Mouse (Mus musculus) megakaryocyte, embryonic 14.5 days (primary cell): ENCODE results near the gene Spag5. TPM values are rescaled to one million over a fixed set of nuclear protein-coding genes. Genes with fewer than 3 reads are reported as not detected.

Source experiments
- H3K27me3 ChIP-seq: replicated peaks from 2 replicates; pipeline ENCODE3; 2012; ENCODE audit warnings: inconsistent platforms
- H3K36me3 ChIP-seq: replicated peaks from 2 replicates; pipeline ENCODE3; 2012; ENCODE audit warnings: low read length, inconsistent platforms, mixed read lengths
- H3K4me1 ChIP-seq: 2 replicates; pipeline ENCODE4 v1.6.1; 2012; ENCODE audit warnings: inconsistent platforms
- H3K4me3 ChIP-seq: replicated peaks from 2 replicates; pipeline ENCODE3; 2012; ENCODE audit warnings: moderate library complexity, mild to moderate bottlenecking, inconsistent platforms
- H3K9me3 ChIP-seq: 2 replicates; pipeline ENCODE4 v1.6.1; 2012; ENCODE audit warnings: inconsistent platforms
- FLI1 ChIP-seq: IDR thresholded peaks from 2 replicates; pipeline ENCODE4 v1.6.1; 2012; ENCODE audit warnings: low read length, inconsistent platforms, mixed read lengths
- GATA1 ChIP-seq: IDR thresholded peaks from 3 replicates; pipeline ENCODE4 v1.6.1; 2012; ENCODE audit warnings: mixed read lengths, low read length, inconsistent platforms, borderline replicate concordance
- polyA plus RNA-seq: library from polyadenylated mRNA; stranded (reverse); fragments of >175 nt; gene quantifications from 2 replicates; pipeline ENCODE4 v1.2.3, GENCODE M21; 2012; ENCODE audit warnings: low replicate concordance; ENCODE audit not compliant: insufficient read depth

The Spag5 gene
- polyA plus RNA-seq, 1 experiment, result 30.9 TPM

DNA sequence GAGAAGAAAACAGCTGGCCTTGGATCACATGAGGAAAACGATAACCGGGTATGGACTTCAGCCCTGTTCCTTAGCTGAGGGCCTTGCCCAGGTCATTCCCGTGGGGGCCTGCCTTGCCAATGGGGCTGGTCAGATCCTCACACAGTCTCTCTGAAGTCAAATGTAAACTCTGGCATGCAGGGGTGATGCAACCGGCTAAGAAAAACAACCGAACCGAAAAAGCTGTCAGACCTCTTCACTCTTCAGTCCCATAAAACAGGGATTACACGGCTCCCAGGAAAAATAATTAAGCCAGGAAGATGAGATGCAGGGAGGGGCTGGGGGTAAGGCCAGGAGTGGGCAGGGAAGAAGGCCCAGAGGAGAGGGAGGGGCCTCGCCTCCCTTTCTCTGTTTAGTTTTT is 62.8 kb downstream of the Spag5 start:
- TF ChIP-seq GATA1 (no peak), FLI1 (no peak)
- H3K9me3 ChIP-seq, result no peaks in the 10 kb centered on the region
- H3K4me1 ChIP-seq, result peaks cover 43% of the 10 kb centered on the region
- H3K4me3 ChIP-seq, result no peak overlapping the region
- H3K36me3 ChIP-seq, result no peaks in the 10 kb centered on the region
- H3K27me3 ChIP-seq, result peaks cover 68% of the 10 kb centered on the region

DNA sequence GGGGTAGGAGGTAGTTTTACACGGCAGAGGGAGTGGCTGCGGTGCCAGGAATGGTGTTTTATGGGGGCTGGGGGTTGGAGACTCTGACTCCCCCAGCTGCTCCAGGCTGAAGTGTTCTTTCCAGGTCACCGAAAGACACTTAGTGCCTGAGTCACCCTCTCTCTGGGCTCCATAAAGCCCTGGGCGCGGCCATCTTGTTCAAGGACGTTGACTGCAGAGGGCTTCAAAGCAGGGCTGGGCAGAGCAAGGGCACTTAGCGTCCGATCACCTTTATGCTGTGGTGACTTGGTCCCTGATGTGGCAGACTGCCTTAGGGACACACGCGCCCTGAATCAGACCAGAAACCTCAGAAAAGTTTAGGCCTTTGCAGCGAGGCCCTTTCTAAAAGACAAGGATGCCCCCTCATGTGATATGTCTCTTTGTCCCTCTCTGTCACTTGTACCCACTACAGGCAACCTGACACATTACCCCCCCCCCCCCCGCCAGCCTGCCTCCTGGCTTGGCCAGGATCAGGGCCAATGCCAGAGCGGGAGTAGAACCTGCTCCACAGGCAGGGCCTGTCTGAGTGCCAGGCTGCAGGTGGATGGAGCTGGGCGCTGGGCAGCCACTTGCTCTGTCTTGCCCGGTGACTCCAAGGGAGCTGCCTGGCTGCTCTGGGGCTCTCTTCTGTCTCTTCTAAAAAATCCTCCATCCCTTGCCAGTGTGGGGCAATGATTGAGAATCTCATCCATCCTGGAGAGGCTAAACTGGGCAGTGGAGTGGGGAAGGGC is 66.3 kb downstream of the Spag5 start:
- H3K36me3 ChIP-seq, result no peaks in the 10 kb centered on the region
- H3K4me1 ChIP-seq, result peaks cover 26% of the 10 kb centered on the region
- TF ChIP-seq GATA1 (no peak), FLI1 (no peak)
- no peak overlapping the region for H3K4me3 ChIP-seq
- no peaks in the 10 kb centered on the region for H3K9me3 ChIP-seq
- H3K27me3 ChIP-seq, result peaks cover 95% of the 10 kb centered on the region

DNA sequence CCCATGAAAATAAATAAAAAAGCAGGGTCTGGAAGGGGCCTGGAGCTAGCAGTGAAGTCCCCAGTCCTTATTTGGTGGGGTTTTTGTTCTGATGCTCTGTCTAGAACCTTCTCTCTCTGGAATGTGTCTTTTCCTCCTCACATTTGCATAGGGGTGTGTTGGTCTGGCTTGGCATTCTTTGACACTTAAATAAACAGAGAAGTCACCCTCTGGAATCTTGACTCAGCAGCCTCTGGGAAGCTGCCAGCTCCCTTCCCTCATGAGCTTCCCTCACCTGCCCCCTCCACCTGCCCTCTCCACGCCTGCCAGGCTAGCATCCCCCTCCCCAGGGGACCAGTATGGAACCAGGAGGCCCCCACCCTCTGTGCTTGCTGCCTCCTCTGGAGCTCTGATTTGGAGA is 69.1 kb downstream of the Spag5 start:
- TF ChIP-seq FLI1 (no peak), GATA1 (no peak)
- H3K27me3 ChIP-seq, result peaks cover 74% of the 10 kb centered on the region
- peaks cover 21% of the 10 kb centered on the region for H3K4me1 ChIP-seq
- H3K36me3 ChIP-seq, result no peaks in the 10 kb centered on the region
- H3K4me3 ChIP-seq, result no peak overlapping the region
- H3K9me3 ChIP-seq, result no peaks in the 10 kb centered on the region

DNA sequence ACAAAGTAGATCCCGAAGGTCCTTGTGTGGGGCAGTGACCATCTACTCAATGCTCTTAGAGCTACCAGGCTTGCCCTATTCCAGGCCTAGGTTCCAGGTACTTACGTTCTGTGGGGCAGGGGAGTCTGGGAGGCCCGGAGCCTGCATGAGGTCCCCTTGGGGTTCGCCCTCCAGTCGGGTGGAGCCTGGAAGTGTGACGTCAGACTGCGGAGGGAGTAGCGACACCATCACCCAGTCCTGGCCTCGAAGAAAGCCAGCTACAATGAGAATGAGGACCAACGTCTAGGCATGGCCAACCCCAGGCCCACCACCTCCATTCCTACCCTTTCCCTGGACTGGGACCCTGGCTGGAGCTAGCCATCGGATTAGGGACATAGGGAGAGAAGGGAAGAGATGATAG is 70.4 kb downstream of the Spag5 start:
- no peak for TF ChIP-seq FLI1
- peaks cover 24% of the 10 kb centered on the region for H3K4me1 ChIP-seq
- no peak overlapping the region for H3K4me3 ChIP-seq
- peaks cover 62% of the 10 kb centered on the region for H3K27me3 ChIP-seq
- H3K9me3 ChIP-seq, result no peaks in the 10 kb centered on the region
- H3K36me3 ChIP-seq, result no peaks in the 10 kb centered on the region

Other genes starting within 250 kb of the Spag5 start
- 1.6 TPM in 1 of 2 replicates, not detected in the other for gene Eral1, start 221.1 kb upstream of the Spag5 start, polyA plus RNA-seq
- 32.0 and 49.0 TPM in 2 replicates for gene Fam222b, start 206.9 kb upstream of the Spag5 start, polyA plus RNA-seq
- gene Traf4, start 135.9 kb upstream of the Spag5 start, polyA plus RNA-seq, result 4.8 and 6.3 TPM in 2 replicates
- 1.3 and 2.2 TPM in 2 replicates for gene Nek8, start 124.9 kb upstream of the Spag5 start, polyA plus RNA-seq
- gene Tlcd1, start 124.8 kb upstream of the Spag5 start, polyA plus RNA-seq, result 35.9 and 67.9 TPM in 2 replicates
- 151 and 1,521 TPM in 2 replicates for gene Rpl23a, start 117.9 kb upstream of the Spag5 start, polyA plus RNA-seq
- 4.5 TPM in 1 of 2 replicates, not detected in the other for gene Rab34, start 113.1 kb upstream of the Spag5 start, polyA plus RNA-seq
- gene Proca1, start 108.1 kb upstream of the Spag5 start, polyA plus RNA-seq, result 0.22 TPM in 1 of 2 replicates, not detected in the other
- 13.1 and 13.3 TPM in 2 replicates for gene Sdf2, start 55.8 kb upstream of the Spag5 start, polyA plus RNA-seq
- 95.6 and 155 TPM in 2 replicates for gene Supt6, start 55.5 kb upstream of the Spag5 start, polyA plus RNA-seq
- gene 2610507B11Rik, start 39.8 kb upstream of the Spag5 start, polyA plus RNA-seq, result 17.1 and 39.7 TPM in 2 replicates
- gene BC030499, start 10.7 kb upstream of the Spag5 start, polyA plus RNA-seq, result not detected in 2 replicates
- gene Aldoc, start 21.4 kb downstream of the Spag5 start, polyA plus RNA-seq, result 25.1 and 40.6 TPM in 2 replicates
- 53.1 and 73.7 TPM in 2 replicates for gene Pigs, start 26.9 kb downstream of the Spag5 start, polyA plus RNA-seq
- gene Unc119, start 42.0 kb downstream of the Spag5 start, polyA plus RNA-seq, result 319 and 574 TPM in 2 replicates
- gene Foxn1, start 85.0 kb downstream of the Spag5 start, polyA plus RNA-seq, result not detected in 2 replicates
- 0.07 TPM in 1 of 2 replicates, not detected in the other for gene Slc13a2, start 120.7 kb downstream of the Spag5 start, polyA plus RNA-seq
- 0.18 TPM in 1 of 2 replicates, not detected in the other for gene Slc46a1, start 164.2 kb downstream of the Spag5 start, polyA plus RNA-seq
- gene Sarm1, start 196.2 kb downstream of the Spag5 start, polyA plus RNA-seq, result 0.40 TPM in 1 of 2 replicates, not detected in the other
- gene Vtn, start 197.6 kb downstream of the Spag5 start, polyA plus RNA-seq, result not detected in 2 replicates
- not detected in 2 replicates for gene Sebox, start 201.9 kb downstream of the Spag5 start, polyA plus RNA-seq
- 12.0 and 12.6 TPM in 2 replicates for gene Tmem199, start 210.6 kb downstream of the Spag5 start, polyA plus RNA-seq
- gene Poldip2, start 210.7 kb downstream of the Spag5 start, polyA plus RNA-seq, result 1.8 and 16.7 TPM in 2 replicates
- 0.68 TPM in 1 of 2 replicates, not detected in the other for gene Tnfaip1, start 234.8 kb downstream of the Spag5 start, polyA plus RNA-seq
- 104 and 119 TPM in 2 replicates for gene Ift20, start 234.8 kb downstream of the Spag5 start, polyA plus RNA-seq
- 24.2 and 39.2 TPM in 2 replicates for gene Tmem97, start 249.2 kb downstream of the Spag5 start, polyA plus RNA-seq